In the genomic region with DNA sequence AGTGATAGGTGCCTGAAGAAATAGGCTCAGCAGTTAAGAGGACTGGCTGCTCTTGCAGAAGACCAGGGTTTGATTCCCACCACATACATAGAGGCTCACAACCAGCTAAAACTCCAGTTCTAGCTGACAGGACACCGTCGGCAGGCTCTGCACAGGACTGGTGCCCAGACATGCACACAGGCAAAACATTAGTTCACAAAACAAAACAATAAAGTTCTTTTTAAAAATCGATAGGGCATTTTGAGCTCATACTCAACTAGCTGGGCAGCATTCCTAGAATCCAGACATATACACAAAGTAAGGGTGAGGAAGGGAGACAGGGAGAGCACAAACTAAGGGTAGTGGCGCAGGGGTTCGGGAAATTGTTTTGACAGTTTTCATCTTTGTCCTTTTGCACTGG, we compare ENCODE assay signal across 8 mouse cellular contexts. TPM values are rescaled to one million over a fixed set of nuclear protein-coding genes. Genes with fewer than 3 reads are reported as not detected.
DNase-seq lines count a peak whose midpoint lies in the region; ATAC-seq and TF ChIP-seq lines count a peak whose summit lies in the region.

No protein-coding gene starts in this region.

- H3K27me3 ChIP-seq in hindbrain, embryonic 10.5 days (ENCODE audit: insufficient read depth, poor library complexity, severe bottlenecking): no peaks in the 10 kb centered on the region
- H3K27me3 ChIP-seq in hindbrain, embryonic 11.5 days (ENCODE audit: control insufficient read depth, insufficient read depth, low read length): no peaks in the 10 kb centered on the region
- H3K27me3 ChIP-seq in heart, embryonic 15.5 days: no peaks in the 10 kb centered on the region

- WGBS in hindbrain, embryonic 10.5 days: 62% methylated on average over 5 of the region's 5 CpGs
- WGBS in hindbrain, embryonic 11.5 days: 67% methylated on average over 5 of the region's 5 CpGs
- WGBS in bone marrow, adult 2 months: 63% methylated on average over 5 of the region's 5 CpGs
- 42% methylated on average over 5 of the region's 5 CpGs for WGBS in heart, embryonic 15.5 days

- ATAC-seq in hindbrain, embryonic 11.5 days (ENCODE audit: low FRiP score): no peak
- no peak for ATAC-seq in heart, embryonic 15.5 days (replicated peaks; ENCODE audit: insufficient number of reproducible peaks, insufficient read depth, low FRiP score, low read depth)

- H3K36me3 ChIP-seq in hindbrain, embryonic 10.5 days: no peaks in the 10 kb centered on the region
- H3K36me3 ChIP-seq in hindbrain, embryonic 11.5 days (ENCODE audit: control insufficient read depth, insufficient read depth, low read length): no peaks in the 10 kb centered on the region
- H3K36me3 ChIP-seq in heart, embryonic 15.5 days: no peaks in the 10 kb centered on the region

- H3K9ac ChIP-seq in hindbrain, embryonic 11.5 days (ENCODE audit: low read depth, low read length): no peak overlapping the region; the same call in 1 of the 2 replicates
- H3K9ac ChIP-seq in heart, embryonic 15.5 days: peak overlapping the region; percentile 73

- no peak for DNase-seq in hindbrain, embryonic 10.5 days (ENCODE audit: low spot score)
- DNase-seq in hindbrain, embryonic 11.5 days (ENCODE audit: low spot score): no peak
- peak; percentile 6 for DNase-seq in lung, postnatal 36 days
- DNase-seq in frontal cortex, postnatal 10 days (ENCODE audit: low spot score in 2 of 2): no peak
- DNase-seq in adrenal gland, postnatal 4 days (ENCODE audit: low spot score in 2 of 2): no peak
- no peak for DNase-seq in gastrocnemius, postnatal 25 days

- peak overlapping the region; percentile 87 for H3K4me3 ChIP-seq in hindbrain, embryonic 10.5 days
- H3K4me3 ChIP-seq in hindbrain, embryonic 11.5 days (ENCODE audit: low read depth, low read length): no peak overlapping the region
- H3K4me3 ChIP-seq in bone marrow, adult 2 months (replicated peaks; ENCODE audit: control insufficient read depth, low read depth, low read length): no peak overlapping the region
- peak overlapping the region; percentile 96 for H3K4me3 ChIP-seq in heart, embryonic 15.5 days

- no peak overlapping the region for H3K4me2 ChIP-seq in hindbrain, embryonic 11.5 days (replicated peaks; ENCODE audit: low read depth, low read length)
- peak overlapping the region; percentile 79 for H3K4me2 ChIP-seq in heart, embryonic 15.5 days

- no peak for TF ChIP-seq POLR2A in bone marrow, adult 2 months (IDR thresholded peaks at IDR 0.05; ENCODE audit: borderline replicate concordance, control insufficient read depth, low read depth, low read length)

- peak overlapping the region; percentile 93 for H3K27ac ChIP-seq in hindbrain, embryonic 10.5 days
- no peak overlapping the region for H3K27ac ChIP-seq in hindbrain, embryonic 11.5 days (ENCODE audit: low read depth, low read length)
- H3K27ac ChIP-seq in bone marrow, adult 2 months (ENCODE audit: control insufficient read depth, insufficient read depth, low read depth, low read length, poor library complexity): peak overlapping the region; percentile 99; the same call in 1 of the 2 replicates
- peak overlapping the region; percentile 98 for H3K27ac ChIP-seq in heart, embryonic 15.5 days

- H3K9me3 ChIP-seq in hindbrain, embryonic 10.5 days: no peaks in the 10 kb centered on the region
- no peaks in the 10 kb centered on the region for H3K9me3 ChIP-seq in hindbrain, embryonic 11.5 days (ENCODE audit: control insufficient read depth, low read length)
- no peaks in the 10 kb centered on the region for H3K9me3 ChIP-seq in heart, embryonic 15.5 days (replicated peaks)

- no peak for TF ChIP-seq CTCF in bone marrow, adult 2 months (IDR thresholded peaks at IDR 0.05; ENCODE audit: control insufficient read depth, insufficient read depth, low read length)

- H3K4me1 ChIP-seq in hindbrain, embryonic 10.5 days (replicated peaks): peaks cover 40% of the 10 kb centered on the region
- peaks cover 6% of the 10 kb centered on the region for H3K4me1 ChIP-seq in hindbrain, embryonic 11.5 days (replicated peaks; ENCODE audit: control insufficient read depth, insufficient read depth, low read length)
- H3K4me1 ChIP-seq in bone marrow, adult 2 months (ENCODE audit: control insufficient read depth, insufficient read depth, low read length): peaks cover 2% of the 10 kb centered on the region; the same call in 1 of the 2 replicates
- peaks cover 23% of the 10 kb centered on the region for H3K4me1 ChIP-seq in heart, embryonic 15.5 days (replicated peaks)

RNA-seq across cellular contexts. Expression of gene Spag9, which starts 1.4 kb away (rescaled TPM):
- 62.5 and 70.1 TPM in 2 replicates for polyA plus RNA-seq in hindbrain, embryonic 10.5 days (2016; fragmentation: Nextera tagmentation; extraction: Ambion mirVana)
- 107 and 109 TPM in 2 replicates for polyA plus RNA-seq in hindbrain, embryonic 11.5 days (2014; fragmentation: Nextera tagmentation; extraction: Ambion mirVana)
- 8.6 and 22.7 TPM in 2 replicates for polyA plus RNA-seq in bone marrow, adult 2 months (2011; ENCODE audit: insufficient read depth, insufficient read length, low replicate concordance, missing spikeins)
- polyA plus RNA-seq in heart, embryonic 15.5 days (2015; fragmentation: Nextera tagmentation; extraction: Ambion mirVana): 33.7 and 34.1 TPM in 2 replicates
- total RNA-seq in adrenal gland, postnatal 4 days (2021): 100 to 1,000 TPM; 109 to 118 TPM
- 100 to 1,000 TPM; 132 to 134 TPM for total RNA-seq in gastrocnemius, postnatal 25 days (2021)

RNA-seq across cellular contexts. Expression of gene Nme1, which starts 26.2 kb away (rescaled TPM):
- polyA plus RNA-seq in hindbrain, embryonic 10.5 days (2016; fragmentation: Nextera tagmentation; extraction: Ambion mirVana): 314 and 317 TPM in 2 replicates
- polyA plus RNA-seq in hindbrain, embryonic 11.5 days (2014; fragmentation: Nextera tagmentation; extraction: Ambion mirVana): 198 and 206 TPM in 2 replicates
- 70.1 and 89.9 TPM in 2 replicates for polyA plus RNA-seq in bone marrow, adult 2 months (2011; ENCODE audit: insufficient read depth, insufficient read length, low replicate concordance, missing spikeins)
- polyA plus RNA-seq in heart, embryonic 15.5 days (2015; fragmentation: Nextera tagmentation; extraction: Ambion mirVana): 69.6 and 74.1 TPM in 2 replicates
- total RNA-seq in adrenal gland, postnatal 4 days (2021): 10 to 100 TPM; 35.9 to 37.9 TPM
- 10 to 100 TPM; 14.7 to 22.5 TPM for total RNA-seq in gastrocnemius, postnatal 25 days (2021)

RNA-seq across cellular contexts. Expression of gene Gm20390, which starts 26.4 kb away (rescaled TPM):
- polyA plus RNA-seq in hindbrain, embryonic 10.5 days (2016; fragmentation: Nextera tagmentation; extraction: Ambion mirVana): 482 and 501 TPM in 2 replicates
- 393 and 395 TPM in 2 replicates for polyA plus RNA-seq in hindbrain, embryonic 11.5 days (2014; fragmentation: Nextera tagmentation; extraction: Ambion mirVana)
- polyA plus RNA-seq in bone marrow, adult 2 months (2011; ENCODE audit: insufficient read depth, insufficient read length, low replicate concordance, missing spikeins): 4.4 and 29.3 TPM in 2 replicates
- polyA plus RNA-seq in heart, embryonic 15.5 days (2015; fragmentation: Nextera tagmentation; extraction: Ambion mirVana): 185 and 232 TPM in 2 replicates
- total RNA-seq in adrenal gland, postnatal 4 days (2021): 10 to 100 TPM; 82.9 to 84.6 TPM
- 10 to 100 TPM; 17.4 to 19.1 TPM for total RNA-seq in gastrocnemius, postnatal 25 days (2021)

RNA-seq across cellular contexts. Expression of gene Nme2, which starts 38.5 kb away (rescaled TPM):
- polyA plus RNA-seq in hindbrain, embryonic 10.5 days (2016; fragmentation: Nextera tagmentation; extraction: Ambion mirVana): 129 and 138 TPM in 2 replicates
- polyA plus RNA-seq in hindbrain, embryonic 11.5 days (2014; fragmentation: Nextera tagmentation; extraction: Ambion mirVana): 140 and 142 TPM in 2 replicates
- polyA plus RNA-seq in bone marrow, adult 2 months (2011; ENCODE audit: insufficient read depth, insufficient read length, low replicate concordance, missing spikeins): 47.5 and 121 TPM in 2 replicates
- 350 and 462 TPM in 2 replicates for polyA plus RNA-seq in heart, embryonic 15.5 days (2015; fragmentation: Nextera tagmentation; extraction: Ambion mirVana)
- 100 to 1,000 TPM; 419 to 443 TPM for total RNA-seq in adrenal gland, postnatal 4 days (2021)
- total RNA-seq in gastrocnemius, postnatal 25 days (2021): 100 to 1,000 TPM; 496 to 573 TPM

Comparison
In these comparisons a context has a peak if more than half of its experiments do, and no peak if none do; other contexts are left out.
1. H3K4me3 ChIP-seq: peak in hindbrain, embryonic 10.5 days (single experiment) and heart, embryonic 15.5 days (single experiment); none in hindbrain, embryonic 11.5 days (single experiment) and bone marrow, adult 2 months (single experiment).